Mouse (Mus musculus): ENCODE results near the gene H2-Aa. TPM values are rescaled to one million over a fixed set of nuclear protein-coding genes. Genes with fewer than 3 reads are reported as not detected.

H2-Aa gene
- total RNA-seq, 2 experiments from 2014 or later: 56.2 to 89.4 TPM

Other genes starting within 250 kb of the H2-Aa start
- gene Col11a2, start 248.4 kb downstream of the H2-Aa start, total RNA-seq (2021): 1 to 10 TPM; 1.2 to 2.2 TPM
- gene H2-Oa, start 195.5 kb downstream of the H2-Aa start, total RNA-seq (2021): not detected
- gene H2-DMa, start 168.3 kb downstream of the H2-Aa start, total RNA-seq (2021): 10 to 100 TPM; 11.4 to 12.7 TPM
- 100 to 1,000 TPM; 213 to 224 TPM for gene Brd2, start 165.2 kb downstream of the H2-Aa start, total RNA-seq (2021)
- 1 to 10 TPM in 1 of 2 experiments, under 1 TPM in 1; 0.72 to 2.2 TPM for gene H2-DMb2, start 144.5 kb downstream of the H2-Aa start, total RNA-seq (2021)
- 1 to 10 TPM; 3.5 to 6.0 TPM for gene H2-DMb1, start 134.8 kb downstream of the H2-Aa start, total RNA-seq (2021)
- 10 to 100 TPM; 12.5 to 23.0 TPM for gene Tap1, start 100.3 kb downstream of the H2-Aa start, total RNA-seq (2021)
- gene Psmb9, start 100.1 kb downstream of the H2-Aa start, total RNA-seq (2021): 10 to 100 TPM; 11.2 to 18.8 TPM
- 10 to 100 TPM; 31.0 to 34.7 TPM for gene Psmb8, start 90.1 kb downstream of the H2-Aa start, total RNA-seq (2021)
- gene Tap2, start 84.3 kb downstream of the H2-Aa start, total RNA-seq (2021): 10 to 100 TPM; 47.0 to 54.3 TPM
- under 1 TPM; 0.33 to 0.73 TPM for gene H2-Ob, start 48.9 kb downstream of the H2-Aa start, total RNA-seq (2021)
- gene H2-Ab1, start 30.1 kb downstream of the H2-Aa start, total RNA-seq (2021): 10 to 100 TPM; 36.3 to 70.4 TPM
- gene H2-Eb1, start 18.0 kb upstream of the H2-Aa start, total RNA-seq (2021): 10 to 100 TPM; 52.3 to 94.3 TPM
- gene H2-Eb2, start 37.8 kb upstream of the H2-Aa start, total RNA-seq (2021): not detected
- under 1 TPM; 0.23 to 0.30 TPM for gene Btnl2, start 67.0 kb upstream of the H2-Aa start, total RNA-seq (2021)
- gene Btnl1, start 89.3 kb upstream of the H2-Aa start, total RNA-seq (2021): not detected
- gene BC051142, start 111.0 kb upstream of the H2-Aa start, total RNA-seq (2021): 1 to 10 TPM; 1.2 to 1.8 TPM
- not detected for gene Btnl4, start 189.5 kb upstream of the H2-Aa start, total RNA-seq (2021)
- not detected for gene Btnl6, start 229.5 kb upstream of the H2-Aa start, total RNA-seq (2021)

Data from adrenal gland, postnatal 36 days (tissue).